Mouse (Mus musculus): ENCODE data around the gene Atf7. TPM values are rescaled to one million over a fixed set of nuclear protein-coding genes. Genes with fewer than 3 reads are reported as not detected.

Atf7 gene
- polyA plus RNA-seq, 1 experiment = 71.8 TPM

GRCm38 (mm10) chr15:102517976-102518858, 107.0 kb downstream of the Atf7 start, which contains the start of gene Tarbp2:
TSS of gene Tarbp2 (plus strand) at chr15:102518192.
- WGBS = under 1% methylated on average over 60 of the region's 60 CpGs
- TF ChIP-seq CTCF (IDR thresholded peaks at IDR 0.05; ENCODE audit: extremely low read depth, insufficient read depth, insufficient read length, insufficient replicate concordance) = no peak
- TF ChIP-seq POLR2A (IDR thresholded peaks at IDR 0.05; ENCODE audit: low read depth, low read length) = peak; percentile 9; the same call in 1 of the 2 replicates

GRCm38 (mm10) chr15:102517631-102517975, 107.7 kb downstream of the Atf7 start:
- Histone ChIP-seq H3K4me1 (ENCODE audit: control insufficient read depth, insufficient read depth, insufficient read length) (peaks cover 2% of the 10 kb centered on the region; the same call in 1 of the 2 replicates), H3K4me3 (ENCODE audit: extremely low read depth, insufficient read depth, insufficient read length) (peak overlapping the region; percentile 74), H3K27me3 (ENCODE audit: control insufficient read depth, insufficient read depth, low read length) (no peaks in the 10 kb centered on the region), H3K27ac (ENCODE audit: insufficient read depth, low read length) (peak overlapping the region; percentile 49), H3K36me3 (ENCODE audit: control insufficient read depth, insufficient read depth, low read length) (peaks cover 3% of the 10 kb centered on the region; the same call in 1 of the 2 replicates)
- no peak for DNase-seq (ENCODE audit: low read depth in 1 of 2, low spot score in 2 of 2)
- WGBS = under 1% methylated on average over 10 of the region's 10 CpGs
- peak; percentile 73 for TF ChIP-seq POLR2A (IDR thresholded peaks at IDR 0.05; ENCODE audit: low read depth, low read length)
- no peak for TF ChIP-seq CTCF (IDR thresholded peaks at IDR 0.05; ENCODE audit: extremely low read depth, insufficient read depth, insufficient read length, insufficient replicate concordance)

More at GRCm38 (mm10) chr15:102517976-102518858, 107.0 kb downstream of the Atf7 start, which contains the start of gene Tarbp2:
- H3K36me3 ChIP-seq (ENCODE audit: control insufficient read depth, insufficient read depth, low read length) = peaks cover 3% of the 10 kb centered on the region; the same call in 1 of the 2 replicates
- H3K4me1 ChIP-seq (ENCODE audit: control insufficient read depth, insufficient read depth, insufficient read length) = peaks cover 2% of the 10 kb centered on the region; the same call in 1 of the 2 replicates
- H3K4me3 ChIP-seq (ENCODE audit: extremely low read depth, insufficient read depth, insufficient read length) = peak within 1 kb of the TSS; percentile 93
- peak within 1 kb of the TSS; percentile 99 for H3K27ac ChIP-seq (ENCODE audit: insufficient read depth, low read length)
- DNase-seq (ENCODE audit: low read depth in 1 of 2, low spot score in 2 of 2) = peak; percentile 98 to 99
- H3K27me3 ChIP-seq (ENCODE audit: control insufficient read depth, insufficient read depth, low read length) = no peaks in the 10 kb centered on the region

- Histone ChIP-seq H3K4me1 (ENCODE audit: control insufficient read depth, insufficient read depth, insufficient read length) (peaks cover 2% of the 10 kb centered on the region; the same call in 1 of the 2 replicates), H3K27ac (ENCODE audit: insufficient read depth, low read length) (peak within 1 kb of the TSS; percentile 49), H3K4me3 (ENCODE audit: extremely low read depth, insufficient read depth, insufficient read length) (peak within 1 kb of the TSS; percentile 74), H3K36me3 (ENCODE audit: control insufficient read depth, insufficient read depth, low read length) (0 out of 2 replicates have a peak, but pooled peaks cover 1% of the 10 kb centered on the region), H3K27me3 (ENCODE audit: control insufficient read depth, insufficient read depth, low read length) (no peaks in the 10 kb centered on the region)
- under 1% methylated on average over 42 of the region's 43 CpGs for WGBS
- DNase-seq (ENCODE audit: low read depth in 1 of 2, low spot score in 2 of 2) = peak in 1 of 2 experiments; percentile 39
- TF ChIP-seq POLR2A (IDR thresholded peaks at IDR 0.05; ENCODE audit: low read depth, low read length) (no peak), CTCF (IDR thresholded peaks at IDR 0.05; ENCODE audit: extremely low read depth, insufficient read depth, insufficient read length, insufficient replicate concordance) (no peak)
These were observed 108.4 kb downstream of the Atf7 start, which contains the start of gene Map3k12 for GRCm38 (mm10) chr15:102516728-102517404. TSS of gene Map3k12 (minus strand) at chr15:102517064.

GRCm38 (mm10) chr15:102516293-102516692, 109.0 kb downstream of the Atf7 start:
- Histone ChIP-seq H3K27me3 (ENCODE audit: control insufficient read depth, insufficient read depth, low read length) (no peaks in the 10 kb centered on the region), H3K4me3 (ENCODE audit: extremely low read depth, insufficient read depth, insufficient read length) (peak overlapping the region; percentile 74), H3K36me3 (ENCODE audit: control insufficient read depth, insufficient read depth, low read length) (no peaks in the 10 kb centered on the region), H3K4me1 (ENCODE audit: control insufficient read depth, insufficient read depth, insufficient read length) (peaks cover 2% of the 10 kb centered on the region; the same call in 1 of the 2 replicates), H3K27ac (ENCODE audit: insufficient read depth, low read length) (peak overlapping the region; percentile 23; the same call in 1 of the 2 replicates)
- TF ChIP-seq POLR2A (IDR thresholded peaks at IDR 0.05; ENCODE audit: low read depth, low read length) (no peak), CTCF (IDR thresholded peaks at IDR 0.05; ENCODE audit: extremely low read depth, insufficient read depth, insufficient read length, insufficient replicate concordance) (no peak)
- 19% methylated on average over 12 of the region's 12 CpGs for WGBS
- no peak for DNase-seq (ENCODE audit: low read depth in 1 of 2, low spot score in 2 of 2)

GRCm38 (mm10) chr15:102515791-102516190, 109.5 kb downstream of the Atf7 start:
- Histone ChIP-seq H3K4me1 (ENCODE audit: control insufficient read depth, insufficient read depth, insufficient read length) (peaks cover 2% of the 10 kb centered on the region; the same call in 1 of the 2 replicates), H3K27me3 (ENCODE audit: control insufficient read depth, insufficient read depth, low read length) (no peaks in the 10 kb centered on the region), H3K27ac (ENCODE audit: insufficient read depth, low read length) (no peak overlapping the region), H3K4me3 (ENCODE audit: extremely low read depth, insufficient read depth, insufficient read length) (no peak overlapping the region), H3K36me3 (ENCODE audit: control insufficient read depth, insufficient read depth, low read length) (no peaks in the 10 kb centered on the region)
- WGBS = 91% methylated on average over 4 of the region's 4 CpGs
- DNase-seq (ENCODE audit: low read depth in 1 of 2, low spot score in 2 of 2) = no peak
- TF ChIP-seq POLR2A (IDR thresholded peaks at IDR 0.05; ENCODE audit: low read depth, low read length) = no peak
- no peak for TF ChIP-seq CTCF (IDR thresholded peaks at IDR 0.05; ENCODE audit: extremely low read depth, insufficient read depth, insufficient read length, insufficient replicate concordance)

- no peaks in the 10 kb centered on the region for H3K27me3 ChIP-seq (ENCODE audit: control insufficient read depth, insufficient read depth, low read length)
- no peak overlapping the region for H3K4me3 ChIP-seq (ENCODE audit: extremely low read depth, insufficient read depth, insufficient read length)
- no peak for TF ChIP-seq CTCF (IDR thresholded peaks at IDR 0.05; ENCODE audit: extremely low read depth, insufficient read depth, insufficient read length, insufficient replicate concordance)
- no peak for TF ChIP-seq POLR2A (IDR thresholded peaks at IDR 0.05; ENCODE audit: low read depth, low read length)
- H3K27ac ChIP-seq (ENCODE audit: insufficient read depth, low read length) = no peak overlapping the region
- 86% methylated on average over 2 of the region's 2 CpGs for WGBS
- H3K36me3 ChIP-seq (ENCODE audit: control insufficient read depth, insufficient read depth, low read length) = no peaks in the 10 kb centered on the region
- peaks cover 5% of the 10 kb centered on the region; the same call in 1 of the 2 replicates for H3K4me1 ChIP-seq (ENCODE audit: control insufficient read depth, insufficient read depth, insufficient read length)
- DNase-seq (ENCODE audit: low read depth in 1 of 2, low spot score in 2 of 2) = no peak
These were observed 110.0 kb downstream of the Atf7 start for GRCm38 (mm10) chr15:102515261-102515660.
